Mouse (Mus musculus) regulatory T cell (primary cell): ENCODE data around the gene Acat3.
"Not testable (repeated sequence)": the region's sequence is repeated elsewhere in the genome, so short reads cannot be mapped to it uniquely, and the experiment has no call there.

Experiments used
- in situ Hi-C: fragments of 300-600 bp; cut with MboI, MseI; formaldehyde crosslinking; loops from one replicate; pipeline ENCODE4 v1.15.1; 2025; ENCODE audit warnings: high pct_unique_total_duplicates

Acat3 gene

GRCm38 (mm10) chr17:12940151-12940805, at the start of gene Acat3:
Gene Acat3, minus strand, starts transcription at chr17:12940600.
- in situ Hi-C loops = no loop called here

- in situ Hi-C loops = not testable (repeated sequence)
Measured at GRCm38 (mm10) chr17:12988096-12988495, 47.7 kb upstream of the Acat3 start.

GRCm38 (mm10) chr17:12983988-12984387, 43.6 kb upstream of the Acat3 start:
- in situ Hi-C loops = no loop called here

GRCm38 (mm10) chr17:12978546-12978945, 38.1 kb upstream of the Acat3 start:
- in situ Hi-C loops = no loop called here

GRCm38 (mm10) chr17:12973851-12974250, 33.5 kb upstream of the Acat3 start:
- in situ Hi-C loops = no loop called here

GRCm38 (mm10) chr17:12967173-12967572, 26.8 kb upstream of the Acat3 start:
- in situ Hi-C loops = no loop called here

GRCm38 (mm10) chr17:12963476-12963875, 23.1 kb upstream of the Acat3 start:
- in situ Hi-C loops = loop anchor here (5.0 kb wide), 1 partner anchor 41 kb away; no protein-coding TSS in a partner anchor

DNA sequence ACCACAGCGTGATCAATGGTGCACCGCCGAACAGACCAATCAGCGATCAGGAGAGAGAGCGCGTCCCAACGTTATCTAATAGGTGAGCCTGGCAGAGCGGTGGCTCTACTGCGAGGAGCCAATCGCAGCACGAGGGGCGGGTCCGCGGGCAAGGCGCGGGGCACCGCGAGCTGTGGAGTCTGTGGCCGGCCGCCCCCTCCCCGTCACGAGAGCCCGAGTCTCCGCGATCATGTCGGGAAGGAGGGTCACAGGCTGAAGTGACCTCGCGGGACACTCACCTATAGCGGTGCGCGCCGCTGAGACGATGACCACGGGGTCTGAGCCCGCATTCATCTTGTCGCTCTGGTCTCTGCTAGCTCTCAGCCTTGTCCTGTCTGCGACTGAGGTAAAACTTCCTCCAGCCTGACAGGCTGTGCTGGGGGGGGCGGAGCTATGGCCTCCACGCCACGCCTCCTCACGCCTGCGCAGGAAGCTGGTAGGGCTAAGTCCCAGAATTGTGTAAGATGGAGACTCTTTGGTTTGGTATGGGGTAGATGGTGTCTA, 20.0 kb upstream of the Acat3 start, which contains the start of gene Acat2:
TSS of gene Acat2 (minus strand) at position 417 of the 543 bp plus-strand sequence.
- in situ Hi-C loops = loop anchor here (5.0 kb wide), 1 partner anchor 38 kb away; no protein-coding TSS in a partner anchor

DNA sequence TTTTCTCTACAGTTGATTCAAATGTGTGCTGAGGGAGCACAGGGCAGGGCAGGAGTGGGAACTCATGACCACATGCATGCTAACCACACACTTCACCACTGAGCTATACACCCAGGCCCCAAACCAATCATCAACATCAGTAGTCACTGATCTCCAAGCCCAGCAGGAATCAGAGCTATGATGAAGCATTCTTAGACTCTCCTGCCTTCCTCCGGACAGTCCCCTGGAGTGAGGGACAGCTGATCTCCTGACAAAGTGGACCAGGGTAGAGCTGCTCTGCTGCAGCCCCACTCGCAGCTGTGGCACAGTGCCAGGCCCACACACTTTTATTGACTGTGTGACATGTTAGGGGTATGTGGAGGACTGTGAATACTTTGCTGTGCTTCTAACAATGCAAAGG, 19.0 kb upstream of the Acat3 start:
- in situ Hi-C loops = not testable (repeated sequence)

DNA sequence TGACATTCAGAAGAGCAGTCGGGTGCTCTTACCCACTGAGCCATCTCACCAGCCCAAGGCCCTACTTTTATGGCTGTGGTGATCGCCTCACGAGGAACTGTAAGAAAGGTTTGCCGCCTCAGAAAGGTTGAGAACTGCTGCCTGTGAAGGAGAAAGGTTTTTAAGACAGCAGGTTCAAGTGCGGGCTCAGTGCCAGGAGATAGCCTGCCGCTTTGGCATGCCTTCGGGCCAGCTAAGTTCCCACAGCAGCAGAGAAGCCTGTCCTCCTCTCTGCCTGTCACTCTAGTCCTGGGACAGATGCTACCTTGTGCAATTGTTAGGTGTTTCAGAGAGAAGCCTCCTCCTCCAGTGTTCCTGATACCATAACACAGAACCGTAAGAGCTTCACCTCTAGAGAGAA, 16.3 kb upstream of the Acat3 start:
- in situ Hi-C loops = no loop called here

- in situ Hi-C loops = no loop called here
Measured at GRCm38 (mm10) chr17:12949669-12950068, 9.3 kb upstream of the Acat3 start.

DNA sequence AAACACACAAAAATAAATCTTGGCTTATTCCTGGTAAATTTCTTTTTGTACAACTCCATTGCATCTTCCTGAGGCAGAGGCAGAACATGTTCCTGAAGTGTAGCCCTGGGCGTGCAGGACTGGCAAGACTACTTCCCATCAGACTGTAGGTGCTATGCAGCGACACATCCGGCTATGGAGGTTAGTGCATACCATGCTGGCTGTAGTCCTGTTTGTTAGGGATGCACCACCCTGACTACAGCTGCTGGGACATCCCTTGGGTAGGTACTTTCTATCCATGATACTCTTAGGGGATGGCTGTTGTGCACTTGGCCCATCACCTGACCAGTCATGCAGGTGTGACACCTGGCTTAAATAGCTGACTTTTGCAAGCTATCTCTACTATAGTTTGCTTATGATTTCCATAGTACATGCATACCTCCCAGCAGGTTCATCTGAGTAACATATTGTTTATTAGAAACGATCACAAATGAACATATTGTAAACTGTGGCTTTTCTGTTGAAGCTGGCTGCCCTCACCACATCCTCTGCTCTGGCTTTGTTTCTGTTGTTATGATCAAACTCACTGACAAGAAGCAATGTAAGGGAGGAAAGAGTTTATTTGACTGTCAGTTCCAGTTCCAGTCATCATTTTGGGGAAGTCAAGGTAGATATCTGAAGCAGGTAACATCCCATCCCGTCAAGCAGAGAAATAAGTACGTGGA, 2.2 kb upstream of the Acat3 start:
- in situ Hi-C loops = no loop called here

- in situ Hi-C loops = no loop called here
Measured at GRCm38 (mm10) chr17:12941543-12942260, 1.3 kb upstream of the Acat3 start.

DNA sequence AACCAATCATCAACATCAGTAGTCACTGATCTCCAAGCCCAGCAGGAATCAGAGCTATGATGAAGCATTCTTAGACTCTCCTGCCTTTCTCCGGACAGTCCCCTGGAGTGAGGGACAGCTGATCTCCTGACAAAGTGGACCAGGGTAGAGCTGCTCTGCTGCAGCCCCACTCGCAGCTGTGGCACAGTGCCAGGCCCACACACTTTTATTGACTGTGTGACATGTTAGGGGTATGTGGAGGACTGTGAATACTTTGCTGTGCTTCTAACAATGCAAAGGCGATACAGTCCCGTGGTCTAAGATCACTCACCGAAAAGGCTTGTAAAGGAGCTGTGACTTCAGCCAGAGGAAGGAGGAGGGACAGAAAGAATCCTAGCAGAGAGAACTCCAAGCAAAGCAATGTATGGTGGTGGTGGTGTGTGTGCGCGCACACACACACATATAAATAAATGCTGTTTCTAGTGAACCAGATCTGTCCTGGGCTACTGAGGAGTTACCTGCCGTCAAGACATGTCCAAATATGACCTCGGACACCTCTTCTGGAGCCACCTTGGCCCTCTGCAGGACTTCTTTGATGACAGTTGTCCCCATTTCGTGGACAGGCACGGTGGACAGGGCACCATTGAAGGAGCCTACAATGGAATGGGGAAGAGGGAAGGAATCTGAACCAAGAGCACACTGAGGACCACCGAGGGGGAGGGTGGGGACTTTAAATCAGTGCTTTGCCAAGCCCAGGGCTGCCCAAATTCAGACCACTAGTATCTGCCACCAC, 837 bp downstream of the Acat3 start:
- in situ Hi-C loops = not testable (repeated sequence)

- in situ Hi-C loops = no loop called here
Measured at GRCm38 (mm10) chr17:12938077-12938476, 2.3 kb downstream of the Acat3 start.

- in situ Hi-C loops = no loop called here
Measured at GRCm38 (mm10) chr17:12937412-12937970, 2.9 kb downstream of the Acat3 start.

GRCm38 (mm10) chr17:12935719-12936118, 4.7 kb downstream of the Acat3 start:
- in situ Hi-C loops = no loop called here

- in situ Hi-C loops = not testable (repeated sequence)
Measured at GRCm38 (mm10) chr17:12931576-12931975, 8.8 kb downstream of the Acat3 start.

- in situ Hi-C loops = no loop called here
Measured at GRCm38 (mm10) chr17:12925703-12926180, 14.7 kb downstream of the Acat3 start.

DNA sequence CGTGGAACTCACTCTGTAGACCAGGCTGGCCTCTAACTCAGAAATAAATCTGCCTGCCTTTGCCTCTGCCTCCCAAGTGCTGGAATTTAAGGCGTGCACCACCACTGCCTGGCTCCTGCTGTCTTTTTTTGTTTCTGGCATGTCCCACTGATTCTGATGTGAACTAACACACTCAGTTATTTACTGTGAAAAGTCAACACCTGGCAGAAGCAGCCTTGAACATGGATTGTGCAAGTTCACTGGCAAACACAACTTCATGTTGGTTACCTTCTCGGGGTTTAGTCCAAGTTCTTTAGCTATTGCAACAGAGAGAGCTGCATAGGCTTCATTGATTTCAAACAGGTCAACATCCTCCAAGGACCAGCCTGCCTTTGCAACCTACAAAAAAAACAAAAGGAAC, 15.4 kb downstream of the Acat3 start:
- in situ Hi-C loops = no loop called here

DNA sequence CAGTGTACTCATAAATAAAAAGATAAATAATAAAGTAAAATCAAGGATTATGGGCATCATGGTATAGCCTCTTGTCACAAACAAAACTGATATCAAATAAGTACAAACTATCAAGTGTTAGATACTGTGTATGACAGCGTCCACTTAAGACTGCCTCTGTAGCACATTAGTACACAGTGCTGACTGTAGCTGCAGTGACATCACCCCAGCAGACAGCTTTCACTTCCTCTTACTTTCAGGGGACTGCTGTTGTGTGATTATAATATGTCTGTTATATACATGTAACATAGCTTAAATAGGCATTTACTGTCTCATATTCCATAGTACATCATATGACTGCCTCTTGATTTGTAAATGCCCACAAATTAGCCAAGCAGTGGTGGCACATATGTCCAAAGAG, 19.3 kb downstream of the Acat3 start:
- in situ Hi-C loops = loop anchor here (5.0 kb wide), 1 partner anchor 41 kb away; the partner anchor contains the start of gene Acat2
